Mouse (Mus musculus) frontal cortex, adult (tissue): ENCODE data around the gene Slc25a10.

Source experiments
- ATAC-seq: cut with Nextera tagmentation; 2 replicates; pipeline ENCODE4 v1.9.2; 2017; ENCODE audit warnings: mild to moderate bottlenecking, moderate library complexity, mixed read lengths; ENCODE audit not compliant: low TSS enrichment

Slc25a10 gene

GRCm38 (mm10) chr11:120539285-120540014 is 47.8 kb downstream of the Slc25a10 start:
- ATAC-seq, result no peak

GRCm38 (mm10) chr11:120541907-120542306 is 50.3 kb downstream of the Slc25a10 start:
- ATAC-seq, result no peak

- no peak for ATAC-seq
These were observed 50.7 kb downstream of the Slc25a10 start for GRCm38 (mm10) chr11:120542376-120542775.

DNA sequence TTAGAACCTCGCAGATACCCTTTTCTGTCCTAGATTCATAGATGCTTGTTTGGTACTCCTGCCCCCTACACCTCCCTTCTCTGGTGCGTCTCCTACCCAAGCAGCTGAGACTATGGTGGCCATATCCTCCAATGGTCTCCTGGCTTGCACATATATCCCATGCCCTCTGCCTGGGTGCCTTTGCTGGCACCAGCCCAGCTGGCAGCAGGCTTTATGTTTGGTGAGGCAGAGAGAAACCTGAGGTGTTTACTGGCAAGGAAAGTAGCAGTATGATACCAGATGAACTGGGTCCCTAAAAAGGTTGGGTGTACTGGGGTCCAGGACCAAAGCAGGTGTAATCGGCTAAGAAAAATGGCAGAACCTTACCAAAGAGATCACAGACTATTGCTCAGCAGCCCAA is 54.3 kb downstream of the Slc25a10 start:
- ATAC-seq, result no peak

DNA sequence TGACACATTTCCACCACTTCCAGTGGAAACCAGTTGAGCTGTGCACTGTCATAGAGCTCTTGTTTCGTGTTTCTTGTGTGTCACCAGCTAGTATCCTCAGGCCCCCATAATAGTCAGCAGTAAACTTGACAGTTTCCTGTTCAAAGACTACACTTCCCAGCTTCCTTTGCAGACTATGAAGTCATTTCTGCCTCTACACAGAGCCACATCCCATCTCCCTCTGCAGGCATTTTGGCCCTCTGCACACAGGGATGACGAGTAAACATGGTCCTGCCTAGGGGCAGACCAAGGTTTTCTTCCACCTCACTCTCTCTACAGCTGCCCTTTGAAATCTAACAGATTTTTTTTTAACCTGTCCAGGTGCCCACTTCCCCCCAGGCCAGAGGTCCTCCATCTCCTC is 55.8 kb downstream of the Slc25a10 start:
- ATAC-seq, result no peak

- no peak for ATAC-seq
These were observed 56.6 kb downstream of the Slc25a10 start for GRCm38 (mm10) chr11:120548214-120548613.

DNA sequence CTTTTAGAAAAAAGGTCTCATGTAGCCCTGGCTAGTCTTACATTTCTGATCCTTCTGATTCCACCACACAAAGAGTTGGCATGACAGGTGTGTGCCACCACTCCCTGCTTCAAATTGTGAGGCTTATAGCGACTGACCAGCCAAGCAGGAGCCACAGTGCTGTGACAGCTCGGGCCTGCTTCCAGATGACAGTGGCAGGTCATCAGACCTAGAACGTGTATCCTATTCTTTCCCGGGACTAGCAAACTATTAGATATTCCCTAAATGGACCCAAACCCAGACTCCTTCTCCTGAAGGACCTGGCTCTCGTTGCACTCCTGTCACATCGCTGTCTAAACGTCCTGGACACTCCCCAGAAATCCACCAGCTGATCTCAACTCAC is 57.1 kb downstream of the Slc25a10 start:
- ATAC-seq, result no peak
